Mouse (Mus musculus) heart, postnatal 36 days (tissue): ENCODE measurements around the gene Col4a1. TPM values are rescaled to one million over a fixed set of nuclear protein-coding genes. Genes with fewer than 3 reads are reported as not detected.

ENCODE experiments used
- DNase-seq, 2 experiments: peaks; one replicate each; pipeline ENCODE4 v3.0.0; 2021 to 2022
- intact Hi-C: fragments of 180-260 bp; cut with DNase I; formaldehyde crosslinking; loops from one replicate; pipeline ENCODE4 v1.15.1; 2025
- total RNA-seq, 2 experiments: library from RNA; stranded (reverse); gene quantifications; 2 replicates each; pipeline ENCODE4 v1.2.3; 2021

Col4a1 gene
- total RNA-seq, 2 experiments from 2014 or later: 371 to 526 TPM

- intact Hi-C loops: no loop called here
- no peak for DNase-seq
Observed at GRCm38 (mm10) chr8:11305539-11305938, 7.1 kb downstream of the Col4a1 start.

DNA sequence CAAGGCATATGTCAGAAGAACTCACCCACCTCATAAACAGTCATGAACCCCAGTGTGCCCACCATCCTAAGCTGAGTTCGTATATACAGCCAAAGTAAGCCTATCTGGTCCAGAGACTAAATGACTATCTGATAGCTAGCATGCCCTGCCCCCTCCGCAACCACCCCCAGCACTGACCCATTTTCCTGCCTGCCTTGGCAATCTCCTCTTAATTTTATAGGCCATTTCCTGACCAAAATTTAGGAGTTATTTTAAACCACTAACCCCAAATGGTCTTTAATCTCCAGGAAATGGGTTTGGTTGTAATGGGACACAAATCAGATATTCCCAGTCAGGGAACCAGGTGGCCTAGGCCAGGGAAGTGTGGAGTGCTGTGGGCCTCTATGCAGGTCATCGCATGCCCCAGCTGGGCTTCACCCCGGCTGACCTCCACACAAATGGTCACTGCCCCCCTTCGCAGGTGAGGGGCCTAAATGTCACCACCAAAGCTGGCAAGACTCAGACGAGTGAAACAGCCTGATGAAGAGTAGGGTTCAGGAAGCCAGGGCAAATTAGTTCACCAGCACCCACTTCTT is 8.5 kb downstream of the Col4a1 start:
- intact Hi-C loops: no loop called here
- no peak for DNase-seq

DNA sequence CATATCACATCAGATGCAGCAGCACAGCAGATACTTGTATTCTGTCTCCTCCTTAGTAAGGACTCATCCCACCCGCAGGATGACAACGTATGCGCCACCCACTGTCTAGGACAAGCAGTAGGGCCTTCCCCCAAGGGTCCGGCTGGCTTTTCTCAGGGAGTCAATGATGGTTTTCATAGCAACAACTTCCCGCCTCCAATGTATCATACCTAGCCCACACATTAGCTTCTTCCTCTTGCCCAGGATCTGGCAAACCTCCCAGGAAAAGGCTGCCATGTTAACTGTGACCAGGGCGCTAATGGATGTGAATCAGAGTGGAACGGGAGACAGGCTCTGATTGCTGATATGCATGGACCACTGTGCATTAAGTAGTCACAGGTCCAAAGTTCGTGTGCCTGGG is 12.2 kb downstream of the Col4a1 start:
- no peak for DNase-seq
- intact Hi-C loops: no loop called here

DNA sequence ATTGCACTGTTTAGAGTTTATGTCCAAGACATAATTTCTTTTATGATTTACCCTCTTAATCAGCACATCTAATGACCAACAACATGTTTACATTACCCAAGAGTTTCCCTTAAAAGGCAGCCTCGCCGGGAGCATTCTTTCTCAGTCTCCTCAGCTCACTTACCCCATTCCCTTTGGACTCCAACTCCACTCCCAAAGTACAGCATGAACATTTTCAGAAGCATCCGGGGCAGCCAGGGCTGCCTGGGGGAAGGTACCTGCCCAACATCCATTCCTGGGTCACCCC is 13.4 kb downstream of the Col4a1 start:
- intact Hi-C loops: loop anchor here (5.0 kb wide), 1 partner anchor 37 kb away; no protein-coding TSS in a partner anchor
- no peak for DNase-seq

DNA sequence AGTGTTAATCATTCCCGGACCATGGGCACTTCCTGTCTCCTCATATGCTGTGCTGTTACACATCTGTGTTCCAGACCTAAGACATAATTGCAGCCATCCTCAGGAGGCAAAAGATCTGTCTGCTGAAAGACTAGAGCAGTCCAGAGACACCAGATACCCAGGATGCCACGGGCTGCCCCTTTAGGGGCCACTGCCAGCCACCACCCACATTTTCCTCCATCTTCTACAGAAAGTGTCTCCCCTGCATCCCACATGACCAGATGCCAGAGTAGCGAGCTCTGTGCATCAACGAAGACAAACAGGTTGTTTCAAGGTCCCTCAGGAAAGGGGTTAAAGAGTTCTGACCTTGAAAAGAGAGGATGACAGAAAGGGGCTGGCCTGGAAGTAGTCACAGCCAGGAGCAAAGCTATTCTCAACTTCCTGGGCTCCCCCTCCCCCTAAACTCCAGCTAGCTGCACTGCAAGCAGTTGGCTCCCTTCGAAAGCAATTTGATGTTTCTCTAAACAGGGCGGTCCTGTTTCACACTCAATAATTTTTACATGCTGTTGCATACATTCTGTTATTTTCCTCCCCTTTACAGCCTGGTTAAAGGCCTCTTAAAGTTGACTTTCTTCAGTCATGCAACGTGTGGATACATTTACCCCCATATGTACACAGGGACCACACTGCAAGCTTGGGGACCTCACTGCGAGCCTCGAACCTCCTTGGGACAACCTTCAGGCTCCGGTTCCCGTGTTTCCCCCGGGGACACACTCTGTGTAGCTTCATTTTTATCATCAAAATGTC is 13.9 kb downstream of the Col4a1 start:
- DNase-seq: no peak
- intact Hi-C loops: loop anchor here (5.0 kb wide), 1 partner anchor 36 kb away; no protein-coding TSS in a partner anchor

DNA sequence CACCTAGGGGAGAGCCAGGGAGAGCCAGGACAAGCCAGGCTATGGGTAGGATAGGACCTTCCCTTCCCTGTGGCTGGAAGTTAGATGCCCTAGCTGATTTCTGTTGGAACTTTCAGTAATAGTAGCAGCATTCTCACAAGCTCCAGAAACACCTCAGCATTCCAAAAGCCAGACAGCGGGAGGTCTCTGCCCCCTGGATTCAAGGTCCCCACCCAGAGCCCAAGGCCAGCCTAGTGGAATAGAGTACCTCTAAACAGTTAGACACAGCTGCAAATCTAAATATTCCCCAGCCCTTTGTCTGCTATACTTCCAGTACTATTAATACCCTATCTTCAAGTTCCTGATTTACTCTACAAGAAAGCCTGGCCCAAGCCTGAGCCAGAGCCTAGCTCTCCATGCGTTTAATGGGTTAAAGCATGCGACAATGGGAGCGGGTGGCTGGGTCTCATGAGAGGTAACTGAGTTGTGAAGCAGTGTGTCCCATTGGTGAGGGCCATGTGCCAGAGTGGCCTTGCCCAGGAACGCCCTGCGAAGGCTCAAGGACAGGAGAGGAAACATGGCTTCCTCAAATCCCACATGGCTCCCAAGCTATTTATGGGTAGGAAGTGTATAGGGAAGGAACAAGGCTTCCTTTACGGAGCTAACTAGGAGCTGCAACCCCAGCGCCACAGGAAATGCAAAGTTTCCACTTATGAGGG is 15.3 kb downstream of the Col4a1 start:
- peak; percentile 55 to 63 for DNase-seq
- intact Hi-C loops: loop anchor here (2.0 to 5.0 kb wide), 2 partner anchors 14 to 35 kb away; no protein-coding TSS in a partner anchor

DNA sequence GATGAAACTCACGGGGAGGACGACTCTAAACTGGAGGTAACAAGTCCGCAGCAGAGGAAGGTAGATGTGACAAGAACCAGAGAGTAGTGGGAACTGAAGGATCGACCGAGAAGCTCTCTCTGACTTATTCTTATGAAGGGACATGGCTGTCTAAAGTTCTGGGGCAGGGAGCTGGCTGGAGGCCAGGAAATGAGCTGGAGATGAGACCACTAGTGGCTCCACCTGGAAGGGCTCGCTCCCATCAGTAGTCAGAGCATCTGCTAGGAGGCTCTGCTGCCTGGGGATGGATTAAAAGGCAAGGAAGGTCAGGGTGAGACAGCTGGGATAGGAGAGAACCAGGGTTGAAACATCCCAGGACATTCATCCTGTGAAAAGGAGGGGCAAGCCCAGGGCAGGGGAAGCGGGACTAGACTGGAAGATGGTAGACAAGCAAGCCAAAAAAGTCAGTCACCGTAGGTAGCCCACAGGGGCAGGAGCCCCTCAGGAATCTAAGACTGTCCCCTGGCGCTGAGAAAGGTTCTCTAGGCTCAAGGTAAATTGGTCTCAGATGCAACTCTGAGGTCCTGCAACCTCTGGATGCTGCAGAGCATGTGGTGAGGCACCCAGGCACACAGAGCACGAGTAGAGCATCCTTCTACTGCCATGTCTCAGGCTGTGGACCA is 16.2 kb downstream of the Col4a1 start:
- intact Hi-C loops: loop anchor here (2.0 to 5.0 kb wide), 2 partner anchors 14 to 34 kb away; no protein-coding TSS in a partner anchor
- DNase-seq: no peak

- intact Hi-C loops: no loop called here
Observed at GRCm38 (mm10) chr8:11292611-11293010, 20.0 kb downstream of the Col4a1 start.

DNA sequence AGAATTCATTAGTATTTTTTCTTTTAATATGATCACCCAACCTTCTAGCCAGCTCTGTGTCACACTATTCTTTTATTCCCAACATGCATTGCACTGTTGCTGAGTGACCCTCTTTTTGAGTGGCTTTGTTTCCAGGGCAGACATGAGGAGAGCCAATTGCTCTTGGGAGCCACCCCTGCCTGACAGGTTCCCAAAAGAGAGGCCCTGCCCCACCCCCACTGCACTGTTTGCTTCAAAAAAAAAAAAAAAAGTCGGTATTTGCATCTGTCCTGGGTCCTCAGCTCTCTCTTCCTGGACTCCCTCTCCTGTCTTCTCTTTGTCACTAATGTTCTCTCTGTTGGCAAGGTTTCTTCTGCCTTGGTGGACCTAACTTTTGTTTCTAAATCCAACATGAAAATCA is 22.1 kb downstream of the Col4a1 start:
- DNase-seq: no peak
- intact Hi-C loops: no loop called here

More at GRCm38 (mm10) chr8:11292611-11293010, 20.0 kb downstream of the Col4a1 start:
- DNase-seq: peak in 1 of 2 experiments; percentile 35

GRCm38 (mm10) chr8:11288286-11288685 is 24.3 kb downstream of the Col4a1 start:
- DNase-seq: no peak
- intact Hi-C loops: no loop called here

GRCm38 (mm10) chr8:11287139-11287538 is 25.5 kb downstream of the Col4a1 start:
- intact Hi-C loops: no loop called here

GRCm38 (mm10) chr8:11285437-11285836 is 27.2 kb downstream of the Col4a1 start:
- no peak for DNase-seq
- intact Hi-C loops: no loop called here

More at GRCm38 (mm10) chr8:11287139-11287538, 25.5 kb downstream of the Col4a1 start:
- no peak for DNase-seq

- intact Hi-C loops: loop anchor here (2.0 kb wide), 1 partner anchor 14 kb away; no protein-coding TSS in a partner anchor
- peak in 1 of 2 experiments; percentile 41 for DNase-seq
Observed at GRCm38 (mm10) chr8:11283217-11283616, 29.4 kb downstream of the Col4a1 start.

GRCm38 (mm10) chr8:11282696-11283095 is 29.9 kb downstream of the Col4a1 start:
- DNase-seq: no peak
- intact Hi-C loops: loop anchor here (2.0 kb wide), 1 partner anchor 14 kb away; no protein-coding TSS in a partner anchor

- no peak for DNase-seq
- intact Hi-C loops: loop anchor here (2.0 kb wide), 1 partner anchor 15 kb away; no protein-coding TSS in a partner anchor
Observed at GRCm38 (mm10) chr8:11282139-11282538, 30.5 kb downstream of the Col4a1 start.

GRCm38 (mm10) chr8:11280721-11281268 is 31.8 kb downstream of the Col4a1 start:
- DNase-seq: no peak
- intact Hi-C loops: no loop called here

DNA sequence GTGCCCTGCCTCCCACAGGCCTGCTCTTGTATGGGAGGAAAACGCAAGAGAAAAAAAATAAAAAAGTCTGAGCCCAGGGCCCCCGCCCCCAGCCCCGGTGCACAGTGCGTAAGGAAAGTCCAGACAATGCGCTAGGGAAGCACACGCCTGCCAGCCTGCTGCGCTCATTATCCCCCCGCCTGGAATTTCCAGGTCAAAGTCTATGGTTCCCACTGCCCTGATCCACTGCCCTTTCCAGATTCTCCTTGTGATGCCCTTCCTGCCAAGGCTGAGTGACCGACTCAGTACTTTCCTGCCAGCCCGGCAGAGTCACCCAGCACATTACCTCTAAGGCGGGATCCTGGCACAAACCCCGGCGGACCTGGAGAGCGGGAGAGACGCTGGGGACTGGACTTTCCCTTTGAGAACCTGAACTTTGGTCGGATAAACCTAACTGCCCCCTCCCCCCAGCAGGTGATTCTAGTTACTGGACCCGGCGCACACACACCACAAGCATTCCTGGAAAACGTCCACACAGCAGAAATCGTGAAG is 33.3 kb downstream of the Col4a1 start:
- DNase-seq: peak in 1 of 2 experiments; percentile 50
- intact Hi-C loops: loop anchor here (1.0 to 2.0 kb wide), 2 partner anchors 17 to 31 kb away; no protein-coding TSS in a partner anchor

DNA sequence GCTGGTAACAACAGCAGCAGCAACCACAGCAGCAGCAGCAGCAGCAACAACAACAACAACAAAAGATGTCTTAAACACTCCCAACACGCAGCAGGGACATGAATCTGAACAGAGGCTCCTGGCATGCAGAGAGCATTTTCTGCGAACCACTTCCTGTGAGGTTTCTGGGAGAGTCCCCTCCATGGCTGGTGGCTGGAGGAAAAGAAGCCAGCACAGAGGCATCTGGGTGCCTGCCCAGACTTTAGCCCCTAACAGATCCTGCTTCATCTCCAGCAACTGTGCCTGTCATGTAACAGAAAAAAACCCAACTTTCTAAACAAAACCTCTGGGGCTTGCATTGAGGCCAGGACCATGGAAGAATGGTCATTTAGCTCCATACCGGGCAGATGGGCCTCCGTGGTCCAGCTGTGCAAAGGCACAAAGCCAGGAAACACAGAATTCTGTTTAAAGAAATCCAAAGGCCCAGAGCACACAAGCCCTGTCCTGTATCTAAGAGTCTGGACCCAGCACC is 34.5 kb downstream of the Col4a1 start:
- intact Hi-C loops: loop anchor here (2.0 kb wide), 1 partner anchor 33 kb away; no protein-coding TSS in a partner anchor
- peak; percentile 61 to 70 for DNase-seq

DNA sequence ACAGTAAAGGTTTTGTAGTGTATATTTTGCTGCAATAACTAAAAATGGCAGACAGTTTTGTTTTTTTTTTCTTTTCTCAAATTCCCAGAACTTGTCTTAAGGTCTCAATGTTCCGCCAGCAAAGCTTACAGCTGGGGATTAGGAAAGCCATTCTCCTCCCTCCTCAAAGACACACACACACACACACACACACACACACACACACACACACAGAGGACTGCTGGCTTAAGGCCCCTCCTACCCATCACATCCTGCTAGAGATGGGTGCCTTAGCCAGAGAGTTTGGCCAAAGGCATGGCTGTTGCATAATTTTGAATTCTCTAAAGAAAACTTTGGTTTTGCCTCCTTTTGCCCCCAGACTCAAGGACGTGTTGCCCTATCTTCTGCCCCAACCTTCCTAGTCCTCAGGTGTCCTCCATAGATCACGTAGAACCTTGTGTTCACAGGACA is 35.0 kb downstream of the Col4a1 start:
- peak; percentile 53 to 67 for DNase-seq
- intact Hi-C loops: loop anchor here (2.0 kb wide), 1 partner anchor 33 kb away; no protein-coding TSS in a partner anchor

GRCm38 (mm10) chr8:11276286-11276685 is 36.3 kb downstream of the Col4a1 start:
- intact Hi-C loops: no loop called here
- no peak for DNase-seq
